Mouse (Mus musculus): ENCODE data around the gene Leap2. TPM values are rescaled to one million over a fixed set of nuclear protein-coding genes. Genes with fewer than 3 reads are reported as not detected.
A peak's percentile ranks its signal among the peaks of the same experiment; 100 is the strongest.

The Leap2 gene
- polyA plus RNA-seq, 1 experiment, result not detected

- Histone ChIP-seq H3K4me1 (ENCODE audit: control insufficient read depth, insufficient read depth, insufficient read length, low read length) (no peaks in the 10 kb centered on the region; the same call in none of the 2 replicates), H3K4me3 (ENCODE audit: insufficient read depth, low read depth, low read length) (no peak overlapping the region), H3K27ac (replicated peaks; ENCODE audit: low read depth, low read length) (no peak overlapping the region)
These were observed 28.4 kb upstream of the Leap2 start for GRCm38 (mm10) chr11:53451361-53451760.

GRCm38 (mm10) chr11:53450070-53450705 is 27.2 kb upstream of the Leap2 start:
- H3K4me3 ChIP-seq (ENCODE audit: insufficient read depth, low read depth, low read length), result no peak overlapping the region
- H3K27ac ChIP-seq (replicated peaks; ENCODE audit: low read depth, low read length), result no peak overlapping the region
- no peaks in the 10 kb centered on the region; the same call in none of the 2 replicates for H3K4me1 ChIP-seq (ENCODE audit: control insufficient read depth, insufficient read depth, insufficient read length, low read length)

GRCm38 (mm10) chr11:53448529-53448928 is 25.6 kb upstream of the Leap2 start:
- Histone ChIP-seq H3K4me3 (ENCODE audit: insufficient read depth, low read depth, low read length) (no peak overlapping the region), H3K27ac (replicated peaks; ENCODE audit: low read depth, low read length) (no peak overlapping the region), H3K4me1 (ENCODE audit: control insufficient read depth, insufficient read depth, insufficient read length, low read length) (no peaks in the 10 kb centered on the region; the same call in none of the 2 replicates)

- H3K27ac ChIP-seq (replicated peaks; ENCODE audit: low read depth, low read length), result no peak overlapping the region
- H3K4me3 ChIP-seq (ENCODE audit: insufficient read depth, low read depth, low read length), result no peak overlapping the region
- no peaks in the 10 kb centered on the region; the same call in none of the 2 replicates for H3K4me1 ChIP-seq (ENCODE audit: control insufficient read depth, insufficient read depth, insufficient read length, low read length)
These were observed 25.0 kb upstream of the Leap2 start for GRCm38 (mm10) chr11:53447996-53448395.

GRCm38 (mm10) chr11:53446183-53446582 is 23.2 kb upstream of the Leap2 start:
- Histone ChIP-seq H3K4me3 (ENCODE audit: insufficient read depth, low read depth, low read length) (no peak overlapping the region), H3K4me1 (ENCODE audit: control insufficient read depth, insufficient read depth, insufficient read length, low read length) (no peaks in the 10 kb centered on the region; the same call in none of the 2 replicates), H3K27ac (replicated peaks; ENCODE audit: low read depth, low read length) (no peak overlapping the region)

GRCm38 (mm10) chr11:53445562-53445961 is 22.6 kb upstream of the Leap2 start:
- Histone ChIP-seq H3K27ac (replicated peaks; ENCODE audit: low read depth, low read length) (no peak overlapping the region), H3K4me3 (ENCODE audit: insufficient read depth, low read depth, low read length) (no peak overlapping the region), H3K4me1 (ENCODE audit: control insufficient read depth, insufficient read depth, insufficient read length, low read length) (no peaks in the 10 kb centered on the region; the same call in none of the 2 replicates)

GRCm38 (mm10) chr11:53443861-53444260 is 20.9 kb upstream of the Leap2 start:
- Histone ChIP-seq H3K4me1 (ENCODE audit: control insufficient read depth, insufficient read depth, insufficient read length, low read length) (no peaks in the 10 kb centered on the region), H3K27ac (replicated peaks; ENCODE audit: low read depth, low read length) (no peak overlapping the region), H3K4me3 (ENCODE audit: insufficient read depth, low read depth, low read length) (no peak overlapping the region)

- no peak overlapping the region for H3K27ac ChIP-seq (replicated peaks; ENCODE audit: low read depth, low read length)
These were observed 19.0 kb upstream of the Leap2 start for GRCm38 (mm10) chr11:53441921-53442320.

GRCm38 (mm10) chr11:53436338-53436737 is 13.4 kb upstream of the Leap2 start:
- H3K4me3 ChIP-seq (ENCODE audit: insufficient read depth, low read depth, low read length), result no peak overlapping the region
- H3K4me1 ChIP-seq (ENCODE audit: control insufficient read depth, insufficient read depth, insufficient read length, low read length), result no peaks in the 10 kb centered on the region
- H3K27ac ChIP-seq (replicated peaks; ENCODE audit: low read depth, low read length), result no peak overlapping the region; the same call in 1 of the 2 replicates

More at GRCm38 (mm10) chr11:53441921-53442320, 19.0 kb upstream of the Leap2 start:
- Histone ChIP-seq H3K4me3 (ENCODE audit: insufficient read depth, low read depth, low read length) (no peak overlapping the region), H3K4me1 (ENCODE audit: control insufficient read depth, insufficient read depth, insufficient read length, low read length) (no peaks in the 10 kb centered on the region)

- Histone ChIP-seq H3K27ac (replicated peaks; ENCODE audit: low read depth, low read length) (no peak overlapping the region), H3K4me3 (ENCODE audit: insufficient read depth, low read depth, low read length) (no peak overlapping the region), H3K4me1 (ENCODE audit: control insufficient read depth, insufficient read depth, insufficient read length, low read length) (no peaks in the 10 kb centered on the region)
These were observed 12.5 kb upstream of the Leap2 start for GRCm38 (mm10) chr11:53435504-53435903.

- H3K4me1 ChIP-seq (ENCODE audit: control insufficient read depth, insufficient read depth, insufficient read length, low read length), result peaks cover 3% of the 10 kb centered on the region
- H3K27ac ChIP-seq (replicated peaks; ENCODE audit: low read depth, low read length), result no peak overlapping the region
- H3K4me3 ChIP-seq (ENCODE audit: insufficient read depth, low read depth, low read length), result no peak overlapping the region
These were observed 10.1 kb upstream of the Leap2 start for GRCm38 (mm10) chr11:53433057-53433456.

GRCm38 (mm10) chr11:53431347-53432056 is 8.5 kb upstream of the Leap2 start:
- Histone ChIP-seq H3K4me1 (ENCODE audit: control insufficient read depth, insufficient read depth, insufficient read length, low read length) (peaks cover 3% of the 10 kb centered on the region), H3K4me3 (ENCODE audit: insufficient read depth, low read depth, low read length) (peak overlapping the region; percentile 56), H3K27ac (replicated peaks; ENCODE audit: low read depth, low read length) (peak overlapping the region; percentile 70)

- Histone ChIP-seq H3K4me3 (ENCODE audit: insufficient read depth, low read depth, low read length) (peak within 1 kb of the TSS; percentile 85), H3K27ac (replicated peaks; ENCODE audit: low read depth, low read length) (peak within 1 kb of the TSS; percentile 96), H3K4me1 (ENCODE audit: control insufficient read depth, insufficient read depth, insufficient read length, low read length) (peaks cover 3% of the 10 kb centered on the region)
These were observed 7.8 kb upstream of the Leap2 start, which contains the start of the genes Uqcrq and Gdf9 for GRCm38 (mm10) chr11:53430670-53431346. Uqcrq (minus strand) TSS chr11:53430831. Gdf9 (plus strand) TSS chr11:53431023.

GRCm38 (mm10) chr11:53430300-53430669 is 7.3 kb upstream of the Leap2 start:
- Histone ChIP-seq H3K27ac (replicated peaks; ENCODE audit: low read depth, low read length) (peak overlapping the region; percentile 96), H3K4me3 (ENCODE audit: insufficient read depth, low read depth, low read length) (peak overlapping the region; percentile 85), H3K4me1 (ENCODE audit: control insufficient read depth, insufficient read depth, insufficient read length, low read length) (peaks cover 4% of the 10 kb centered on the region)

GRCm38 (mm10) chr11:53429182-53429581 is 6.2 kb upstream of the Leap2 start:
- Histone ChIP-seq H3K27ac (replicated peaks; ENCODE audit: low read depth, low read length) (peak overlapping the region; percentile 96), H3K4me1 (ENCODE audit: control insufficient read depth, insufficient read depth, insufficient read length, low read length) (peaks cover 7% of the 10 kb centered on the region), H3K4me3 (ENCODE audit: insufficient read depth, low read depth, low read length) (peak overlapping the region; percentile 85)
